ENCODE assay signal across 21 mouse cellular contexts in the genomic region with DNA sequence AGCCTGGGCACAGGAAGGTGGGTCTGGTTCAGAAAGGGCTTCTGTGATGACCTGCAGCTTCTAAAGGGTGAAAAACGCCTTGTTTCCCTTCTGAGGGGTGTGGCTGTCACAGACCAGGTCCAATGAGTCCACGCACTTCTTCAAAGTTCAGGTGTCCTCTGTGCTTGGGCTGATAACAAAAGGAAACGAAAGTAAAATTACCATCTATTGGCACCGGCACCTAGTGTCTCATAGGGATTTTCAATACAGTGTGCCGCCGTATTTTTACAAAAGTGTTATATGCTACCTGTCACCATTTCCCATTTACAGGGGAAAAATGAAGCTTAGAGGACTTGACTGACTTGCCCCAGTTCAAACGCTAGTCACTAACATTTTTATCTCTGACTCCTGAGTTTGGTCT.
DNase-seq lines count a peak whose midpoint lies in the region; ATAC-seq and TF ChIP-seq lines count a peak whose summit lies in the region.
"Had no signal": no experiment of that assay in that cellular context is flagged by ENCODE, and none has a peak within 500 bp of the region (broad histone marks: within the 10 kb centered on the region; RNA-seq: fewer than 3 reads in every experiment).

No protein-coding gene starts in this region.

- in situ Hi-C loops in CH12.LX (cut with MboI; ENCODE audit: low pct_ligation_motif_present, low pct_unique_long_range_greater_than_20kb, low sequenced_read_pairs): no loop called here

- dilution Hi-C loops in CH12.LX (cut with MboI; ENCODE audit: extremely low pct_ligation_motif_present, extremely low pct_unique_long_range_greater_than_20kb, low sequenced_read_pairs): no loop called here

- no peak for ATAC-seq in midbrain, embryonic 11.5 days (ENCODE audit: low FRiP score)
- no peak for ATAC-seq in midbrain, embryonic 14.5 days (ENCODE audit: low FRiP score, low TSS enrichment)
- peak; percentile 68 for ATAC-seq in inflammation-experienced regulatory T-cells, adult 6 months
- ATAC-seq: forebrain, embryonic 15.5 days; intestine, embryonic 16.5 days had no signal

- no peak overlapping the region for H3K27ac ChIP-seq in midbrain, embryonic 11.5 days (ENCODE audit: low read depth, low read length)
- H3K27ac ChIP-seq in midbrain, embryonic 14.5 days (replicated peaks; ENCODE audit: low read depth, low read length): no peak overlapping the region
- H3K27ac ChIP-seq in CH12.LX (ENCODE audit: insufficient read depth, low read depth): no peak overlapping the region
- H3K27ac ChIP-seq: embryonic facial prominence, embryonic 12.5 days; embryonic facial prominence, embryonic 15.5 days; forebrain, embryonic 15.5 days; hindbrain, embryonic 12.5 days had no signal

- 90% methylated on average over 7 of the region's 7 CpGs for WGBS in midbrain, embryonic 11.5 days
- 87% methylated on average over 7 of the region's 7 CpGs for WGBS in midbrain, embryonic 14.5 days

- peak; percentile 47 for DNase-seq in midbrain, embryonic 11.5 days (ENCODE audit: low spot score, missing footprints)
- DNase-seq in midbrain, embryonic 14.5 days: no peak
- DNase-seq in CH12.LX (ENCODE audit: extremely low read depth): no peak
- no peak for DNase-seq in cerebellum, postnatal 4 days (ENCODE audit: low spot score in 2 of 2)
- DNase-seq in thymus, postnatal 0 days (ENCODE audit: low spot score): no peak
- DNase-seq: adrenal gland, adult 8-10 months; adrenal gland, postnatal 25 days; cerebellum, adult 11-12 months; cerebellum, adult 8-10 months; cerebellum, postnatal 10 days; cerebellum, postnatal 36 days; gastrocnemius, postnatal 25 days; kidney, adult 18-20 months had no signal

- H3K4me2 ChIP-seq in midbrain, embryonic 11.5 days: no peak overlapping the region
- H3K4me2 ChIP-seq in midbrain, embryonic 14.5 days (ENCODE audit: low read length): no peak overlapping the region
- H3K4me2 ChIP-seq in CH12.LX (ENCODE audit: insufficient read depth, low read depth, poor library complexity, severe bottlenecking): peak overlapping the region; percentile 39; the same call in 1 of the 2 replicates
- H3K4me2 ChIP-seq: embryonic facial prominence, embryonic 12.5 days; embryonic facial prominence, embryonic 15.5 days; forebrain, embryonic 15.5 days; heart, embryonic 11.5 days; hindbrain, embryonic 12.5 days; hindbrain, embryonic 15.5 days had no signal

- no peak overlapping the region for H3K4me3 ChIP-seq in midbrain, embryonic 11.5 days (ENCODE audit: low read depth, low read length)
- no peak overlapping the region for H3K4me3 ChIP-seq in midbrain, embryonic 14.5 days (replicated peaks; ENCODE audit: low read depth, low read length)
- H3K4me3 ChIP-seq in CH12.LX (replicated peaks in 1 of 3; ENCODE audit: low read depth in 2 of 3, low read length in 2 of 3, poor library complexity in 1 of 3): no peak overlapping the region
- H3K4me3 ChIP-seq: embryonic facial prominence, embryonic 12.5 days; embryonic facial prominence, embryonic 15.5 days; forebrain, embryonic 15.5 days; hindbrain, embryonic 12.5 days; hindbrain, embryonic 15.5 days had no signal

- TF ChIP-seq POLR2A in CH12.LX (IDR thresholded peaks at IDR 0.05; ENCODE audit: low read depth, low read length): no peak

- H3K36me3 ChIP-seq in midbrain, embryonic 11.5 days (ENCODE audit: control insufficient read depth, insufficient read depth, low read length): no peaks in the 10 kb centered on the region
- H3K36me3 ChIP-seq in midbrain, embryonic 14.5 days (ENCODE audit: control insufficient read depth, insufficient read depth, low read length): no peaks in the 10 kb centered on the region
- H3K36me3 ChIP-seq in CH12.LX (replicated peaks in 1 of 2; ENCODE audit: control insufficient read depth in 1 of 2, insufficient read depth in 1 of 2, low read length in 1 of 2): no peaks in the 10 kb centered on the region
- H3K36me3 ChIP-seq: embryonic facial prominence, embryonic 12.5 days; embryonic facial prominence, embryonic 15.5 days; forebrain, embryonic 15.5 days; hindbrain, embryonic 12.5 days; hindbrain, embryonic 15.5 days had no signal

- peaks cover 6% of the 10 kb centered on the region for H3K4me1 ChIP-seq in midbrain, embryonic 11.5 days (ENCODE audit: control insufficient read depth, insufficient read depth, low read length)
- H3K4me1 ChIP-seq in midbrain, embryonic 14.5 days (ENCODE audit: control insufficient read depth, insufficient read depth, low read length): peaks cover 12% of the 10 kb centered on the region
- no peaks in the 10 kb centered on the region for H3K4me1 ChIP-seq in CH12.LX (ENCODE audit: control insufficient read depth in 1 of 2, insufficient read depth in 2 of 2)
- H3K4me1 ChIP-seq: hindbrain, embryonic 12.5 days had no signal

- TF ChIP-seq CTCF in CH12.LX (conservative IDR thresholded peaks at IDR 0.05 in 1 of 2, IDR thresholded peaks at IDR 0.05 in 1 of 2; ENCODE audit: low read depth in 2 of 2, low read length in 2 of 2): no peak

- no peak for TF ChIP-seq EP300 in CH12.LX (IDR thresholded peaks at IDR 0.05; ENCODE audit: low read length)

- no peak overlapping the region for H3K9ac ChIP-seq in midbrain, embryonic 11.5 days (ENCODE audit: low read length)
- no peak overlapping the region for H3K9ac ChIP-seq in midbrain, embryonic 14.5 days (replicated peaks; ENCODE audit: low read length)
- H3K9ac ChIP-seq in CH12.LX (ENCODE audit: insufficient read depth, low read depth): no peak overlapping the region
- H3K9ac ChIP-seq: embryonic facial prominence, embryonic 12.5 days; embryonic facial prominence, embryonic 15.5 days; forebrain, embryonic 15.5 days; hindbrain, embryonic 12.5 days; hindbrain, embryonic 15.5 days had no signal

- H3K27me3 ChIP-seq in midbrain, embryonic 11.5 days (ENCODE audit: control insufficient read depth, insufficient read depth, low read length): no peaks in the 10 kb centered on the region
- H3K27me3 ChIP-seq in midbrain, embryonic 14.5 days (ENCODE audit: control insufficient read depth, insufficient read depth, low read length): no peaks in the 10 kb centered on the region
- no peaks in the 10 kb centered on the region for H3K27me3 ChIP-seq in CH12.LX (replicated peaks)
- H3K27me3 ChIP-seq: embryonic facial prominence, embryonic 12.5 days; embryonic facial prominence, embryonic 15.5 days; forebrain, embryonic 15.5 days; hindbrain, embryonic 12.5 days; hindbrain, embryonic 15.5 days had no signal

- no peaks in the 10 kb centered on the region for H3K79me2 ChIP-seq in CH12.LX (replicated peaks; ENCODE audit: control insufficient read depth, extremely low read depth, insufficient read depth, poor library complexity, severe bottlenecking)

- TF ChIP-seq RAD21 in CH12.LX (IDR thresholded peaks at IDR 0.05; ENCODE audit: low read depth, low read length): no peak

- no peaks in the 10 kb centered on the region for H3K9me3 ChIP-seq in midbrain, embryonic 11.5 days (ENCODE audit: control insufficient read depth, low read length)
- no peaks in the 10 kb centered on the region for H3K9me3 ChIP-seq in midbrain, embryonic 14.5 days (ENCODE audit: control insufficient read depth, low read length)
- H3K9me3 ChIP-seq in CH12.LX (replicated peaks; ENCODE audit: low read length): no peaks in the 10 kb centered on the region
- H3K9me3 ChIP-seq: embryonic facial prominence, embryonic 12.5 days; embryonic facial prominence, embryonic 15.5 days; forebrain, embryonic 15.5 days; hindbrain, embryonic 12.5 days; hindbrain, embryonic 15.5 days had no signal

TF ChIP-seq in CH12.LX, 34 proteins besides CTCF, POLR2A, EP300 and RAD21:
- TF ChIP-seq POLR2AphosphoS2 (IDR thresholded peaks at IDR 0.05; ENCODE audit: low read depth, low read length) (no peak), USF1 (IDR thresholded peaks at IDR 0.05; ENCODE audit: low read depth, low read length) (no peak), ZMIZ1 (IDR thresholded peaks at IDR 0.05; ENCODE audit: low read depth, low read length) (no peak), JUND (conservative IDR thresholded peaks at IDR 0.05; ENCODE audit: low read depth, low read length) (no peak), IRF4 (IDR thresholded peaks at IDR 0.05; ENCODE audit: low read depth, low read length) (no peak), GABPA (IDR thresholded peaks at IDR 0.05; ENCODE audit: insufficient replicate concordance, low read depth, low read length) (no peak), BHLHE40 (IDR thresholded peaks at IDR 0.05; ENCODE audit: low read depth, low read length) (no peak)
TF ChIP-seq in CH12.LX: peak in this region for 0.
